Mouse (Mus musculus) lung, adult 2 months (tissue): ENCODE results near the gene Myo3b. TPM values are rescaled to one million over a fixed set of nuclear protein-coding genes. Genes with fewer than 3 reads are reported as not detected.
A peak's percentile ranks its signal among the peaks of the same experiment; 100 is the strongest.

Source experiments
- DNase-seq: peaks from one replicate; pipeline ENCODE4 v3.0.0; 2022
- H3K4me1 ChIP-seq: fragments of 200-500 bp; 2 replicates; pipeline ENCODE4 v1.6.1; 2011; ENCODE audit warnings: low read length; ENCODE audit not compliant: control insufficient read depth, insufficient read depth
- H3K4me3 ChIP-seq: fragments of 200-500 bp; replicated peaks from 2 replicates; pipeline ENCODE3; 2011; ENCODE audit warnings: low read depth, mild to moderate bottlenecking, control low read depth, low read length; ENCODE audit errors: extremely low read depth
- CTCF ChIP-seq: fragments of 200-500 bp; IDR thresholded peaks from 2 replicates; pipeline ENCODE4 v1.5.1; 2011; ENCODE audit warnings: mild to moderate bottlenecking, low read length, control low read depth; ENCODE audit not compliant: insufficient read depth
- POLR2A ChIP-seq: fragments of 200-500 bp; IDR thresholded peaks from 2 replicates; pipeline ENCODE4 v1.6.1; 2011; ENCODE audit warnings: low read depth, mild to moderate bottlenecking, control low read depth, low read length, borderline replicate concordance; ENCODE audit errors: extremely low read depth
- WGBS: fragments of 180-500 bp; shearing (Covaris S2); methylation state at CpG from one replicate; pipeline ENCODE4 v1.1.7; 2018; 5-methylcytosine and 5-hydroxymethylcytosine counted together
- polyA plus RNA-seq: library from polyadenylated mRNA; depleted of rRNA; stranded (reverse); fragments of >200 nt; gene quantifications from 2 replicates; pipeline ENCODE4 v1.2.3, GENCODE M21; 2012

The Myo3b gene
- polyA plus RNA-seq, 1 experiment: 0.19 TPM

- H3K4me3 ChIP-seq: no peak overlapping the region
- DNase-seq: no peak
- no peak for TF ChIP-seq POLR2A
- no peak for TF ChIP-seq CTCF
- WGBS: 86% methylated on average over 2 of the region's 2 CpGs
- no peaks in the 10 kb centered on the region for H3K4me1 ChIP-seq
Measured at GRCm38 (mm10) chr2:70024454-70024853, 14.5 kb upstream of the Myo3b start.

DNA sequence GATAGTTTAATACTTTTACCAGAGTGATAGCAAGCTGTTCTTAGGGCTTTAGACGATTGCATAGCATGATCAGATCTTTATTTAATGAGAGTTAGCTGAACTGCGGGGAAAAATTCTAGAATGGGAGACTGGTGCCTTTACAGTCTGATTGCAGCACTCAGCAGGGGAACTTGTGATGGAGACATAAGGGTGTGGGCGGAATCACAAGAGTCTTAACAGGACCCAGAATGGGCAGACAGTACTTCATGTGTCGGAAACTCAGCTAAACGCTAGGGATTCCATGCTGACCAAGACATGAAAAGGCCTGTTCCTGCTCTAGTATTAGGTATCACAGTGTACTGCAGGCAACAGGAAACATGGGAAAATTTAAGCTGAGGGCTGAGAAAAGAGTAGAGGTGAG is 13.2 kb upstream of the Myo3b start:
- no peak overlapping the region for H3K4me3 ChIP-seq
- no peak for TF ChIP-seq CTCF
- DNase-seq: no peak
- 92% methylated on average over 5 of the region's 5 CpGs for WGBS
- no peaks in the 10 kb centered on the region for H3K4me1 ChIP-seq

GRCm38 (mm10) chr2:70031472-70031871 is 7.5 kb upstream of the Myo3b start:
- TF ChIP-seq CTCF: no peak
- TF ChIP-seq POLR2A: no peak
- no peak for DNase-seq
- WGBS: 78% methylated on average over 2 of the region's 2 CpGs
- Histone ChIP-seq H3K4me3 (no peak overlapping the region), H3K4me1 (no peaks in the 10 kb centered on the region)

DNA sequence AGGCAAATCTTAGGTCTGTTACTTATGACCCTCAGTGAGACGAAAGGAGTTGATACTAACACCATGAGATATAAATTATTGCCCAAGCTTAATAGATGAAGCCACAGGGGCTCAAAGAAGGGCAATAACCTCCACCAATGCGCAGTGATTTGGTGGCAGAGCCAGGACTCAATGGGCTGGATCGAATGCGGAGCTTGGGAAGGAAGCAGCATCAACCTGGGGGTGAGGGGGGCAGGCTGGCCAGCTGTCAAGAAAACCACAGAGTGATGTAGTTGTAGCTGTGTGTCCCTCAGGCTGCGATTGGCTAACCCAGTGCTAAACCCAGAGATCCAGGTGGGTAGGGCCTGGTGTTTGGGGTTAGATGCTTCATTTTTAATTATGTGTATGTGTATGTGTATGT is 4.0 kb upstream of the Myo3b start:
- no peak for DNase-seq
- no peak for TF ChIP-seq CTCF
- TF ChIP-seq POLR2A: no peak
- Histone ChIP-seq H3K4me3 (no peak overlapping the region), H3K4me1 (no peaks in the 10 kb centered on the region)
- WGBS: 86% methylated on average over 5 of the region's 5 CpGs

DNA sequence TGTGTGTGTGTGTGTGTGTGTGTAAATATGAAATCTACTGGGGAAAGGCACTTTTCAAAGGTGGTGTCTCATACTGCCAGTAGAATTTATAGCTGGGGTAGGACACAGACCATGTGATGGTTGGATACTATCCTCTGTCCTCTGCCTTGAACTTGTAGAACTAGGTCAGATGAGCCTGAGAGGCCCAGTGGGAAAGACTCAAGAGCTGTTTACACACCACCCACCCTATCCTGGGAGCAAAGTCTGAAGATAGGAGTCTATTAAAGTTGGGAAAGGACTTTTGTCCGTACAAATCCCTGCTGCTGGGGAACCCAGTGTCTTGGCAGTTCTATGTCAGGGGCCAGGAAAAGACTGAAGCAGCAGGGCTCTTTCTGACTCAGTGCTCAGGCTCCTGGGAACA is 3.6 kb upstream of the Myo3b start:
- no peak for DNase-seq
- Histone ChIP-seq H3K4me1 (no peaks in the 10 kb centered on the region), H3K4me3 (no peak overlapping the region)
- WGBS: 69% methylated on average over 1 of the region's 1 CpGs
- TF ChIP-seq CTCF (no peak), POLR2A (no peak)

DNA sequence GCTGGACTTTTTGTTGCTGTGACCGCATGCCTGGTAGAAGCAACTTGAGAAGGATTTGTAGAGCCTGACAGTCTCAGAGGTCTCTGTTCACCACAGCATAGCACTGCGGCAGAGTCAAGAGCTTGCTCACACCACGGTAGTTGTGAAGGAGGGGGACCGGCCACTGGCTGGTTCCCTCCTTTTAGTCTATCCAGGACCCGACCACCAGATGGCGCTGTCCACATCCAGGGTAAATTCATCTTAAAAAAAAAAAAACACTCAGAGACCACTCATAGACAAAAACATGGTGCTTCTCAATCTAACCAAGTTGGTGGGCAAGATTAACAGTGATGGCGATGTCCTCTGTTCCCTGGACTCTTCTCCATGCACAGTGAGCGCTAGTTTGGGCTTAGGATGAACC is 1.7 kb upstream of the Myo3b start:
- no peak overlapping the region for H3K4me3 ChIP-seq
- TF ChIP-seq POLR2A (no peak), CTCF (peak; percentile 39)
- DNase-seq: peak; percentile 17
- WGBS: 65% methylated on average over 8 of the region's 8 CpGs
- H3K4me1 ChIP-seq: no peaks in the 10 kb centered on the region

DNA sequence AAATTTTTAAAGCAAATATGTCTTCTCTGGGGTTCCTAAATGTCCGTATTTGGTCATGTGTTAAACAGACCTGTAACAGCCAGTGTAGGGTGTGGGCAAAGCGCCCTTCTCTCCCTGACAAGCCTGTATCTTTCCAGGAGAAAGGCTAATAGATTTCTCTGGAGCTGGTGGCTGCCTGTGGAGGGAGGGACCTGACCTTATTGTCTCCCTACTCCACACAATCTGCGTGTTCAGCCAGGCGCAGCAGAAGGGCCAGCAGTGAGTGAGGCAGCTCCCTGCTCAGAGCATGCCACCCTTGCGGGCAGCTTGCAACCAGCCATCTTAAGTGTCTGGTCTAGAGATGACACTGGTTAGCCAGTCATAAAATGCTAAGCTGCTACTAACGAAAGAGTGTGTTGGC is 5.5 kb downstream of the Myo3b start:
- WGBS: 66% methylated on average over 6 of the region's 6 CpGs
- TF ChIP-seq CTCF (no peak), POLR2A (no peak)
- DNase-seq: no peak
- no peaks in the 10 kb centered on the region for H3K4me1 ChIP-seq
- no peak overlapping the region for H3K4me3 ChIP-seq

- 83% methylated on average over 11 of the region's 11 CpGs for WGBS
- no peak for TF ChIP-seq POLR2A
- no peak for TF ChIP-seq CTCF
- H3K4me1 ChIP-seq: no peaks in the 10 kb centered on the region
- no peak for DNase-seq
- no peak overlapping the region for H3K4me3 ChIP-seq
Measured at GRCm38 (mm10) chr2:70047868-70048267, 8.9 kb downstream of the Myo3b start.

GRCm38 (mm10) chr2:70053803-70054202 is 14.9 kb downstream of the Myo3b start:
- Histone ChIP-seq H3K4me1 (no peaks in the 10 kb centered on the region), H3K4me3 (no peak overlapping the region)
- TF ChIP-seq POLR2A (no peak), CTCF (no peak)
- 85% methylated on average over 9 of the region's 9 CpGs for WGBS
- DNase-seq: no peak

DNA sequence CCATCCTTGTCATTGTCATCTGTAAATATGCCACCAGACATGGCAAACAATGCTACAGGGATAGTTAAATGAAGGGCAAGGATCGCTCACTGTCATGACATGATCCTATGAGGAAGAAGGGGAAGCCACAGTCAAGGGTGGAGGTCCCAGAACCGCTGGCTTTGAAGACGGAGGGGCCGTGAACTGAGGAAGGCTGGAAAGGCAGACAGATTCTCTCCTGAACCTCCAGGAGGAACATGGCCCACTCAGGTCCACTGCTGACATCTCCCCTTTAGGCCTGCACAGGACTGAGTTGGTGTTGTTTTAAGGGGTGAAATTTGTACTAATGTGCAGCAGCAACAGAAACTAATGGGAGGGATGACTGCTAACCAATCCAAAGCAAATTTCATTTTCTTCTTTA is 19.3 kb downstream of the Myo3b start:
- WGBS: 91% methylated on average over 4 of the region's 4 CpGs
- H3K4me1 ChIP-seq: no peaks in the 10 kb centered on the region
- no peak for TF ChIP-seq CTCF
- TF ChIP-seq POLR2A: no peak
- no peak for DNase-seq
- no peak overlapping the region for H3K4me3 ChIP-seq
